Mouse (Mus musculus): ENCODE measurements around the gene Olfr304. TPM values are rescaled to one million over a fixed set of nuclear protein-coding genes. Genes with fewer than 3 reads are reported as not detected.
A peak's percentile ranks its signal among the peaks of the same experiment; 100 is the strongest.
"Not testable (repeated sequence)": the region's sequence is repeated elsewhere in the genome, so short reads cannot be mapped to it uniquely, and the experiment has no call there.

Olfr304 gene
- not detected in 2 replicates for total RNA-seq (2012; rRNA removed)

- TF ChIP-seq CHD2 (IDR thresholded peaks at IDR 0.05; ENCODE audit: low read depth, low read length) (no peak), ZNF384 (IDR thresholded peaks at IDR 0.05; ENCODE audit: low read depth, low read length) (no peak), ZC3H11A (IDR thresholded peaks at IDR 0.05; ENCODE audit: borderline replicate concordance, low read depth, low read length) (no peak)
- Histone ChIP-seq H3K36me3 (ENCODE audit: control insufficient read depth, insufficient read depth, low read length, poor library complexity, severe bottlenecking) (no peaks in the 10 kb centered on the region), H3K4me3 (ENCODE audit: insufficient read depth in 1 of 2, low read depth in 1 of 2, low read length in 2 of 2, poor library complexity in 1 of 2, severe bottlenecking in 1 of 2) (no peak within 1 kb of the TSS), H3K9ac (ENCODE audit: insufficient read depth, low read depth, low read length, poor library complexity, severe bottlenecking) (no peak within 1 kb of the TSS), H3K27ac (ENCODE audit: insufficient read depth, low read depth, low read length, poor library complexity, severe bottlenecking) (no peak within 1 kb of the TSS), H3K9me3 (ENCODE audit: control insufficient read depth, insufficient read depth, low read depth, low read length) (no peaks in the 10 kb centered on the region), H3K4me1 (ENCODE audit: control insufficient read depth in 2 of 2, insufficient read depth in 2 of 2, low read length in 2 of 2, poor library complexity in 1 of 2) (no peaks in the 10 kb centered on the region)
- no peak for DNase-seq (ENCODE audit: low read depth, low spot score)
- in situ Hi-C loops (cut with MboI; ENCODE audit: low sequenced_read_pairs in 2 of 2, unreplicated experiment in 2 of 2): no loop called here
These were observed at the start of gene Olfr304 for GRCm38 (mm10) chr7:86386558-86386957. Olfr304 (minus strand) TSS chr7:86386658.

- no peak for TF ChIP-seq ZNF384 (IDR thresholded peaks at IDR 0.05; ENCODE audit: low read depth, low read length)
- TF ChIP-seq ZC3H11A (IDR thresholded peaks at IDR 0.05; ENCODE audit: borderline replicate concordance, low read depth, low read length): no peak
- TF ChIP-seq MAFK (IDR thresholded peaks at IDR 0.05; ENCODE audit: insufficient read depth, low read depth, low read length): no peak
- no peak for TF ChIP-seq CHD2 (IDR thresholded peaks at IDR 0.05; ENCODE audit: low read depth, low read length)
- no peak for TF ChIP-seq HCFC1 (IDR thresholded peaks at IDR 0.05; ENCODE audit: borderline replicate concordance, insufficient read depth, low read length)
- in situ Hi-C loops (cut with MboI; ENCODE audit: low sequenced_read_pairs in 2 of 2, unreplicated experiment in 2 of 2): no loop called here
- Histone ChIP-seq H3K9me3 (ENCODE audit: control insufficient read depth, insufficient read depth, low read depth, low read length) (no peaks in the 10 kb centered on the region), H3K4me3 (ENCODE audit: insufficient read depth in 1 of 2, low read depth in 1 of 2, low read length in 2 of 2, poor library complexity in 1 of 2, severe bottlenecking in 1 of 2) (no peak within 1 kb of the TSS), H3K4me1 (ENCODE audit: control insufficient read depth in 2 of 2, insufficient read depth in 2 of 2, low read length in 2 of 2, poor library complexity in 1 of 2) (no peaks in the 10 kb centered on the region), H3K9ac (ENCODE audit: insufficient read depth, low read depth, low read length, poor library complexity, severe bottlenecking) (no peak within 1 kb of the TSS), H3K27ac (ENCODE audit: insufficient read depth, low read depth, low read length, poor library complexity, severe bottlenecking) (no peak within 1 kb of the TSS), H3K36me3 (ENCODE audit: control insufficient read depth, insufficient read depth, low read length, poor library complexity, severe bottlenecking) (no peaks in the 10 kb centered on the region)
- DNase-seq (ENCODE audit: low read depth, low spot score): no peak
These were observed 17.1 kb upstream of the Olfr304 start, which contains the start of gene Olfr301 for GRCm38 (mm10) chr7:86403546-86403945. Olfr301 (plus strand) TSS chr7:86403846.

DNA sequence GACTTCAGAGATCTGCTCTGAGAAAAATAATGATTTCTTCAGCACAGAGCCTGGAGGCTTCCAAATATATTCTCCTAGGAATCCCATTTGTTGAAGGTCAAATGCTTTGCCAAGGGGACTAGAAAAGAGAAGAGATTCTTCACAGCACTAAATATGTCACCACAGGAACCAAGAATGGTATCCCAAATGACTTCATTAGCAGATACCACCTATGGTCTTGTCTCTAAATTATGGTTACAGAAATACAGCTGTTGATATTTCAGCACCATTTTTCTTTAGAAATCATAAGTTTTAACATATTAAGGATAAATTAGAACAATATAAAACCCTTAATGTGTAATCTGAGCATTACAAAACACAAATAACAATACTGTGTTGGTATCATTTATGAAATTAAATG is 11.2 kb upstream of the Olfr304 start, which contains the start of gene Olfr303:
Gene Olfr303, minus strand, starts transcription at position 101 of the 400 bp plus-strand sequence.
- Histone ChIP-seq H3K9me3 (ENCODE audit: control insufficient read depth, insufficient read depth, low read depth, low read length) (no peaks in the 10 kb centered on the region), H3K4me1 (ENCODE audit: control insufficient read depth in 2 of 2, insufficient read depth in 2 of 2, low read length in 2 of 2, poor library complexity in 1 of 2) (no peaks in the 10 kb centered on the region), H3K36me3 (ENCODE audit: control insufficient read depth, insufficient read depth, low read length, poor library complexity, severe bottlenecking) (no peaks in the 10 kb centered on the region), H3K4me3 (ENCODE audit: insufficient read depth in 1 of 2, low read depth in 1 of 2, low read length in 2 of 2, poor library complexity in 1 of 2, severe bottlenecking in 1 of 2) (no peak within 1 kb of the TSS), H3K27ac (ENCODE audit: insufficient read depth, low read depth, low read length, poor library complexity, severe bottlenecking) (no peak within 1 kb of the TSS), H3K9ac (ENCODE audit: insufficient read depth, low read depth, low read length, poor library complexity, severe bottlenecking) (no peak within 1 kb of the TSS)
- no peak for TF ChIP-seq ZNF384 (IDR thresholded peaks at IDR 0.05; ENCODE audit: low read depth, low read length)
- TF ChIP-seq ZC3H11A (IDR thresholded peaks at IDR 0.05; ENCODE audit: borderline replicate concordance, low read depth, low read length): no peak
- TF ChIP-seq HCFC1 (IDR thresholded peaks at IDR 0.05; ENCODE audit: borderline replicate concordance, insufficient read depth, low read length): no peak
- TF ChIP-seq MAFK (IDR thresholded peaks at IDR 0.05; ENCODE audit: insufficient read depth, low read depth, low read length): no peak
- no peak for TF ChIP-seq CHD2 (IDR thresholded peaks at IDR 0.05; ENCODE audit: low read depth, low read length)
- no peak for DNase-seq (ENCODE audit: low read depth, low spot score)
- in situ Hi-C loops (cut with MboI; ENCODE audit: low sequenced_read_pairs in 2 of 2, unreplicated experiment in 2 of 2): no loop called here

GRCm38 (mm10) chr7:86385769-86386168 is 689 bp downstream of the Olfr304 start:
- Histone ChIP-seq H3K27ac (ENCODE audit: insufficient read depth, low read depth, low read length, poor library complexity, severe bottlenecking) (no peak overlapping the region), H3K9me3 (ENCODE audit: control insufficient read depth, insufficient read depth, low read depth, low read length) (no peaks in the 10 kb centered on the region), H3K9ac (ENCODE audit: insufficient read depth, low read depth, low read length, poor library complexity, severe bottlenecking) (no peak overlapping the region), H3K36me3 (ENCODE audit: control insufficient read depth, insufficient read depth, low read length, poor library complexity, severe bottlenecking) (no peaks in the 10 kb centered on the region), H3K4me1 (ENCODE audit: control insufficient read depth in 2 of 2, insufficient read depth in 2 of 2, low read length in 2 of 2, poor library complexity in 1 of 2) (no peaks in the 10 kb centered on the region), H3K4me3 (ENCODE audit: insufficient read depth in 1 of 2, low read depth in 1 of 2, low read length in 2 of 2, poor library complexity in 1 of 2, severe bottlenecking in 1 of 2) (no peak overlapping the region)
- TF ChIP-seq MAFK (IDR thresholded peaks at IDR 0.05; ENCODE audit: insufficient read depth, low read depth, low read length) (no peak), ZC3H11A (IDR thresholded peaks at IDR 0.05; ENCODE audit: borderline replicate concordance, low read depth, low read length) (peak; percentile 14; the same call in 1 of the 2 replicates), HCFC1 (IDR thresholded peaks at IDR 0.05; ENCODE audit: borderline replicate concordance, insufficient read depth, low read length) (no peak), ZNF384 (IDR thresholded peaks at IDR 0.05; ENCODE audit: low read depth, low read length) (no peak)
- in situ Hi-C loops (cut with MboI; ENCODE audit: low sequenced_read_pairs in 2 of 2, unreplicated experiment in 2 of 2): no loop called here
- peak; percentile 34 for DNase-seq (ENCODE audit: low read depth, low spot score)

DNA sequence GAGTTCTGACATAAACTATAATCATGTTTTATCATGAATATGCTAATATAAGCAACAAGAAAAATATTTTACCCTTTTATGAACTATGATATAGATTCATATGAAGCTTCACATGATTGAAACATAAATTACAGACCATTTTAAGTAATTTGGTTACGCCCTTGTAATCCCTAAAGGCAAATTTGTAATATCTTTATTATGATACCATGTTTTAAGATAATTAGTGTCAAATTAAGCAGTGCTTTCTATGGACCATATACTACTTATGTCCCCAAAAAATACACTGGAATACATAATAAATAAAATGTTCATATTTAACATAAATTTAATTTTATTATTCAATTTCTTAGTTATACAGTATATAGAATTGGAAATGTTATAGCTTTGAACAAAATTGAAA is 19.6 kb downstream of the Olfr304 start, which contains the start of gene Olfr305:
Gene Olfr305, minus strand, starts transcription at position 101 of the 400 bp plus-strand sequence.
- Histone ChIP-seq H3K36me3 (ENCODE audit: control insufficient read depth, insufficient read depth, low read length, poor library complexity, severe bottlenecking) (no peaks in the 10 kb centered on the region), H3K4me3 (ENCODE audit: insufficient read depth in 1 of 2, low read depth in 1 of 2, low read length in 2 of 2, poor library complexity in 1 of 2, severe bottlenecking in 1 of 2) (no peak within 1 kb of the TSS), H3K4me1 (ENCODE audit: control insufficient read depth in 2 of 2, insufficient read depth in 2 of 2, low read length in 2 of 2, poor library complexity in 1 of 2) (no peaks in the 10 kb centered on the region), H3K9me3 (ENCODE audit: control insufficient read depth, insufficient read depth, low read depth, low read length) (no peaks in the 10 kb centered on the region), H3K9ac (ENCODE audit: insufficient read depth, low read depth, low read length, poor library complexity, severe bottlenecking) (no peak within 1 kb of the TSS), H3K27ac (ENCODE audit: insufficient read depth, low read depth, low read length, poor library complexity, severe bottlenecking) (no peak within 1 kb of the TSS)
- DNase-seq (ENCODE audit: low read depth, low spot score): no peak
- TF ChIP-seq ZNF384 (IDR thresholded peaks at IDR 0.05; ENCODE audit: low read depth, low read length): no peak
- no peak for TF ChIP-seq HCFC1 (IDR thresholded peaks at IDR 0.05; ENCODE audit: borderline replicate concordance, insufficient read depth, low read length)
- TF ChIP-seq ZC3H11A (IDR thresholded peaks at IDR 0.05; ENCODE audit: borderline replicate concordance, low read depth, low read length): no peak
- no peak for TF ChIP-seq MAFK (IDR thresholded peaks at IDR 0.05; ENCODE audit: insufficient read depth, low read depth, low read length)
- TF ChIP-seq CHD2 (IDR thresholded peaks at IDR 0.05; ENCODE audit: low read depth, low read length): no peak
- in situ Hi-C loops (cut with MboI; ENCODE audit: low sequenced_read_pairs in 2 of 2, unreplicated experiment in 2 of 2): no loop called here

GRCm38 (mm10) chr7:86346296-86346695 is 40.2 kb downstream of the Olfr304 start:
- H3K9me3 ChIP-seq (ENCODE audit: control insufficient read depth, insufficient read depth, low read depth, low read length); H3K36me3 ChIP-seq (ENCODE audit: control insufficient read depth, insufficient read depth, low read length, poor library complexity, severe bottlenecking); H3K9ac ChIP-seq (ENCODE audit: insufficient read depth, low read depth, low read length, poor library complexity, severe bottlenecking); in situ Hi-C loops (cut with MboI; ENCODE audit: low sequenced_read_pairs in 2 of 2, unreplicated experiment in 2 of 2); H3K4me1 ChIP-seq (ENCODE audit: control insufficient read depth in 2 of 2, insufficient read depth in 2 of 2, low read length in 2 of 2, poor library complexity in 1 of 2); DNase-seq (ENCODE audit: low read depth, low spot score); H3K4me3 ChIP-seq (ENCODE audit: insufficient read depth in 1 of 2, low read depth in 1 of 2, low read length in 2 of 2, poor library complexity in 1 of 2, severe bottlenecking in 1 of 2): not testable (repeated sequence)
- H3K27ac ChIP-seq (ENCODE audit: insufficient read depth, low read depth, low read length, poor library complexity, severe bottlenecking): peak overlapping the region; percentile 56; the same call in 1 of the 2 replicates
